Mouse (Mus musculus) limb, embryonic 15.5 days (tissue): ENCODE results near the gene Tmem14c. TPM values are rescaled to one million over a fixed set of nuclear protein-coding genes. Genes with fewer than 3 reads are reported as not detected.

Experiments
- ATAC-seq: fragments of 200-750 bp; cut with Nextera tagmentation; 2 replicates; pipeline ENCODE4 v1.8.0; 2017; ENCODE audit warnings: low read depth, moderate TSS enrichment; ENCODE audit not compliant: insufficient number of reproducible peaks, low FRiP score, low TSS enrichment
- H3K27ac ChIP-seq: fragments of 300-500 bp; sonication (generic); 2 replicates; pipeline ENCODE4 v1.5.1; 2015; ENCODE audit warnings: moderate library complexity, mild to moderate bottlenecking, inconsistent platforms
- H3K27me3 ChIP-seq: fragments of 300-500 bp; sonication (generic); 2 replicates; pipeline ENCODE4 v1.6.1; 2015; ENCODE audit warnings: inconsistent platforms
- H3K36me3 ChIP-seq: fragments of 300-500 bp; sonication (generic); 2 replicates; pipeline ENCODE4 v1.6.1; 2015; ENCODE audit warnings: inconsistent platforms
- H3K4me1 ChIP-seq: fragments of 300-500 bp; sonication (generic); 2 replicates; pipeline ENCODE4 v1.6.1; 2015; ENCODE audit warnings: inconsistent platforms
- H3K4me2 ChIP-seq: fragments of 300-500 bp; sonication (generic); 2 replicates; pipeline ENCODE4 v1.6.1; 2015; ENCODE audit warnings: mild to moderate bottlenecking, inconsistent platforms
- H3K4me3 ChIP-seq: fragments of 300-500 bp; sonication (generic); 2 replicates; pipeline ENCODE4 v1.5.1; 2015; ENCODE audit warnings: mild to moderate bottlenecking, inconsistent platforms
- H3K9ac ChIP-seq: fragments of 300-500 bp; sonication (generic); 2 replicates; pipeline ENCODE4 v1.6.1; 2015; ENCODE audit warnings: inconsistent platforms
- H3K9me3 ChIP-seq: fragments of 300-500 bp; sonication (generic); 2 replicates; pipeline ENCODE4 v1.6.1; 2016; ENCODE audit warnings: inconsistent platforms
- WGBS: fragments of 180-500 bp; shearing (Covaris S2); methylation state at CpG from one replicate; pipeline ENCODE4 v1.1.7; 2015; 5-methylcytosine and 5-hydroxymethylcytosine counted together
- polyA plus RNA-seq: library from polyadenylated mRNA; unstranded; fragments of >200 nt; fragmentation: Nextera tagmentation; extraction: Ambion mirVana; gene quantifications from 2 replicates; pipeline ENCODE4 v1.2.1, GENCODE M21; 2015

Gene Tmem14c
- 189 and 196 TPM in 2 replicates for polyA plus RNA-seq

GRCm38 (mm10) chr13:41015829-41016634 lies at the start of gene Tmem14c:
Gene Tmem14c, plus strand, starts transcription at chr13:41016292.
- WGBS: under 1% methylated on average over 43 of the region's 43 CpGs
- peaks cover 54% of the 10 kb centered on the region for H3K36me3 ChIP-seq
- peak within 1 kb of the TSS; percentile 64 for H3K4me3 ChIP-seq

GRCm38 (mm10) chr13:40967609-40968008 lies 48.5 kb upstream of the Tmem14c start:
- Histone ChIP-seq H3K4me1 (no peaks in the 10 kb centered on the region), H3K27me3 (no peaks in the 10 kb centered on the region), H3K4me2 (no peak overlapping the region), H3K27ac (no peak overlapping the region), H3K4me3 (no peak overlapping the region), H3K9me3 (no peaks in the 10 kb centered on the region), H3K9ac (no peak overlapping the region), H3K36me3 (no peaks in the 10 kb centered on the region)
- ATAC-seq: no peak
- 87% methylated on average over 10 of the region's 10 CpGs for WGBS

More at GRCm38 (mm10) chr13:41015829-41016634, at the start of gene Tmem14c:
- Histone ChIP-seq H3K9me3 (no peaks in the 10 kb centered on the region; the same call in 1 of the 2 replicates), H3K4me1 (peaks cover 17% of the 10 kb centered on the region), H3K27ac (peak within 1 kb of the TSS; percentile 90), H3K4me2 (peak within 1 kb of the TSS; percentile 69), H3K9ac (peak within 1 kb of the TSS; percentile 73), H3K27me3 (no peaks in the 10 kb centered on the region)
- peak; percentile 98 for ATAC-seq

GRCm38 (mm10) chr13:40968564-40968963 lies 47.5 kb upstream of the Tmem14c start:
- no peaks in the 10 kb centered on the region for H3K9me3 ChIP-seq
- H3K27me3 ChIP-seq: no peaks in the 10 kb centered on the region
- no peak for ATAC-seq
- no peak overlapping the region for H3K4me2 ChIP-seq
- 69% methylated on average over 5 of the region's 5 CpGs for WGBS
- H3K4me3 ChIP-seq: no peak overlapping the region
- no peak overlapping the region for H3K27ac ChIP-seq
- H3K4me1 ChIP-seq: no peaks in the 10 kb centered on the region
- no peak overlapping the region for H3K9ac ChIP-seq
- H3K36me3 ChIP-seq: no peaks in the 10 kb centered on the region

GRCm38 (mm10) chr13:40969761-40970390 lies 46.2 kb upstream of the Tmem14c start:
- Histone ChIP-seq H3K4me3 (no peak overlapping the region), H3K4me2 (no peak overlapping the region), H3K9ac (no peak overlapping the region), H3K4me1 (no peaks in the 10 kb centered on the region), H3K27me3 (no peaks in the 10 kb centered on the region), H3K9me3 (no peaks in the 10 kb centered on the region), H3K27ac (no peak overlapping the region), H3K36me3 (no peaks in the 10 kb centered on the region)
- 83% methylated on average over 4 of the region's 4 CpGs for WGBS
- no peak for ATAC-seq

- 82% methylated on average over 5 of the region's 5 CpGs for WGBS
- H3K4me3 ChIP-seq: no peak overlapping the region
- H3K4me2 ChIP-seq: no peak overlapping the region
- no peaks in the 10 kb centered on the region for H3K9me3 ChIP-seq
- no peaks in the 10 kb centered on the region for H3K27me3 ChIP-seq
- no peaks in the 10 kb centered on the region for H3K4me1 ChIP-seq
- ATAC-seq: no peak
- H3K27ac ChIP-seq: no peak overlapping the region
- H3K9ac ChIP-seq: no peak overlapping the region
- H3K36me3 ChIP-seq: no peaks in the 10 kb centered on the region
Observed at GRCm38 (mm10) chr13:40971261-40971660, 44.8 kb upstream of the Tmem14c start.

GRCm38 (mm10) chr13:40971831-40972230 lies 44.3 kb upstream of the Tmem14c start:
- WGBS: 83% methylated on average over 2 of the region's 2 CpGs
- no peaks in the 10 kb centered on the region for H3K9me3 ChIP-seq

GRCm38 (mm10) chr13:40972976-40973375 lies 43.1 kb upstream of the Tmem14c start:
- no peak overlapping the region for H3K27ac ChIP-seq
- no peak for ATAC-seq
- no peak overlapping the region for H3K4me2 ChIP-seq
- 90% methylated on average over 5 of the region's 5 CpGs for WGBS
- no peak overlapping the region for H3K9ac ChIP-seq
- H3K27me3 ChIP-seq: no peaks in the 10 kb centered on the region
- H3K36me3 ChIP-seq: no peaks in the 10 kb centered on the region
- H3K9me3 ChIP-seq: no peaks in the 10 kb centered on the region
- no peak overlapping the region for H3K4me3 ChIP-seq
- H3K4me1 ChIP-seq: no peaks in the 10 kb centered on the region

More at GRCm38 (mm10) chr13:40971831-40972230, 44.3 kb upstream of the Tmem14c start:
- no peaks in the 10 kb centered on the region for H3K36me3 ChIP-seq
- no peak for ATAC-seq
- H3K4me3 ChIP-seq: no peak overlapping the region
- H3K4me2 ChIP-seq: no peak overlapping the region
- H3K27me3 ChIP-seq: no peaks in the 10 kb centered on the region
- no peaks in the 10 kb centered on the region for H3K4me1 ChIP-seq
- H3K9ac ChIP-seq: no peak overlapping the region
- no peak overlapping the region for H3K27ac ChIP-seq

GRCm38 (mm10) chr13:40977609-40978008 lies 38.5 kb upstream of the Tmem14c start:
- no peak overlapping the region for H3K4me3 ChIP-seq
- ATAC-seq: no peak
- WGBS: 14% methylated on average over 7 of the region's 7 CpGs

GRCm38 (mm10) chr13:40978652-40979051 lies 37.4 kb upstream of the Tmem14c start:
- Histone ChIP-seq H3K27ac (no peak overlapping the region), H3K4me1 (no peaks in the 10 kb centered on the region), H3K4me3 (no peak overlapping the region), H3K4me2 (no peak overlapping the region), H3K9ac (no peak overlapping the region), H3K36me3 (no peaks in the 10 kb centered on the region), H3K27me3 (no peaks in the 10 kb centered on the region), H3K9me3 (no peaks in the 10 kb centered on the region)
- no peak for ATAC-seq
- WGBS: 80% methylated on average over 4 of the region's 4 CpGs

More at GRCm38 (mm10) chr13:40977609-40978008, 38.5 kb upstream of the Tmem14c start:
- H3K4me2 ChIP-seq: no peak overlapping the region
- H3K27me3 ChIP-seq: no peaks in the 10 kb centered on the region
- no peaks in the 10 kb centered on the region for H3K36me3 ChIP-seq
- no peak overlapping the region for H3K27ac ChIP-seq
- no peak overlapping the region for H3K9ac ChIP-seq
- H3K4me1 ChIP-seq: no peaks in the 10 kb centered on the region
- no peaks in the 10 kb centered on the region for H3K9me3 ChIP-seq

- H3K27ac ChIP-seq: peak overlapping the region; percentile 24; the same call in 1 of the 2 replicates
- no peak overlapping the region for H3K4me2 ChIP-seq
- ATAC-seq: no peak
- no peaks in the 10 kb centered on the region for H3K27me3 ChIP-seq
- H3K36me3 ChIP-seq: no peaks in the 10 kb centered on the region
- no peak overlapping the region for H3K4me3 ChIP-seq
- H3K9ac ChIP-seq: no peak overlapping the region
- H3K9me3 ChIP-seq: no peaks in the 10 kb centered on the region
- 60% methylated on average over 2 of the region's 2 CpGs for WGBS
- H3K4me1 ChIP-seq: no peaks in the 10 kb centered on the region
Observed at GRCm38 (mm10) chr13:40979321-40979720, 36.8 kb upstream of the Tmem14c start.

GRCm38 (mm10) chr13:40982759-40983158 lies 33.3 kb upstream of the Tmem14c start:
- no peak overlapping the region for H3K9ac ChIP-seq
- no peaks in the 10 kb centered on the region for H3K36me3 ChIP-seq
- no peaks in the 10 kb centered on the region for H3K4me1 ChIP-seq
- H3K27ac ChIP-seq: no peak overlapping the region
- H3K4me2 ChIP-seq: no peak overlapping the region
- no peak for ATAC-seq
- H3K9me3 ChIP-seq: no peaks in the 10 kb centered on the region
- no peak overlapping the region for H3K4me3 ChIP-seq
- WGBS: 86% methylated on average over 1 of the region's 1 CpGs
- H3K27me3 ChIP-seq: no peaks in the 10 kb centered on the region

- H3K4me1 ChIP-seq: no peaks in the 10 kb centered on the region
- WGBS: 93% methylated on average over 5 of the region's 5 CpGs
- no peaks in the 10 kb centered on the region for H3K36me3 ChIP-seq
- ATAC-seq: no peak
- no peak overlapping the region for H3K4me2 ChIP-seq
- no peak overlapping the region for H3K4me3 ChIP-seq
- H3K9ac ChIP-seq: no peak overlapping the region
- H3K9me3 ChIP-seq: no peaks in the 10 kb centered on the region
- H3K27me3 ChIP-seq: no peaks in the 10 kb centered on the region
- no peak overlapping the region for H3K27ac ChIP-seq
Observed at GRCm38 (mm10) chr13:40986081-40986480, 30.0 kb upstream of the Tmem14c start.
